Mouse (Mus musculus): ENCODE measurements around the gene Abca16.

- TF ChIP-seq CTCF (conservative IDR thresholded peaks at IDR 0.05; ENCODE audit: low read length) (no peak), NANOG (IDR thresholded peaks at IDR 0.05; ENCODE audit: borderline replicate concordance, low read length) (no peak), POU5F1 (IDR thresholded peaks at IDR 0.05; ENCODE audit: borderline replicate concordance, low read length) (no peak)
These were observed 157.9 kb downstream of the Abca16 start for GRCm38 (mm10) chr7:120567366-120567765.
